Comparison of ENCODE assay signal across 8 mouse cellular contexts in genomic region chr10:128668790-128669672, GRCm38 (mm10). TPM values are rescaled to one million over a fixed set of nuclear protein-coding genes. Genes with fewer than 3 reads are reported as not detected.
DNase-seq lines count a peak whose midpoint lies in the region; ATAC-seq and TF ChIP-seq lines count a peak whose summit lies in the region.

No protein-coding gene starts in this region.

- peaks cover 3% of the 10 kb centered on the region; the same call in 1 of the 2 replicates for H3K27me3 ChIP-seq in forebrain, embryonic 13.5 days

- no peaks in the 10 kb centered on the region for H3K36me3 ChIP-seq in ES-E14 (ENCODE audit: control insufficient read depth, insufficient read depth, low read length, poor library complexity, severe bottlenecking)
- peaks cover 5% of the 10 kb centered on the region; the same call in 1 of the 2 replicates for H3K36me3 ChIP-seq in forebrain, embryonic 13.5 days (ENCODE audit: poor library complexity, severe bottlenecking)

- peak overlapping the region; percentile 73 for H3K9ac ChIP-seq in ES-E14 (ENCODE audit: insufficient read depth, low read depth, low read length, poor library complexity, severe bottlenecking)
- peak overlapping the region; percentile 81 for H3K9ac ChIP-seq in forebrain, embryonic 13.5 days

- in situ Hi-C loops in ES-E14 (cut with MboI; ENCODE audit: low sequenced_read_pairs in 2 of 2, unreplicated experiment in 2 of 2): no loop called here

- no peak for DNase-seq in ES-E14 (ENCODE audit: low read depth, low spot score)
- peak; percentile 86 for DNase-seq in cerebellum, adult 11-12 months
- peak; percentile 80 for DNase-seq in induced T-regulatory cell, adult 2 months (ENCODE audit: low read depth)
- peak; percentile 42 to 56 for DNase-seq in left cerebral cortex, adult 8-10 months (ENCODE audit: low spot score in 2 of 2)
- peak; percentile 72 to 75 for DNase-seq in lung, postnatal 4 days
- peak; percentile 61 for DNase-seq in right cerebral cortex, postnatal 14 days
- peak; percentile 58 to 62 for DNase-seq in urinary bladder, postnatal 36 days (ENCODE audit: low spot score in 2 of 2)

- H3K4me1 ChIP-seq in ES-E14 (ENCODE audit: control insufficient read depth in 2 of 2, insufficient read depth in 2 of 2, low read length in 2 of 2, poor library complexity in 1 of 2): peaks cover 0 to 4% of the 10 kb centered on the region in 2 experiments; a peak in 2 of 4 replicates
- H3K4me1 ChIP-seq in forebrain, embryonic 13.5 days: peaks cover 17% of the 10 kb centered on the region

- peak overlapping the region; percentile 81 for H3K4me2 ChIP-seq in forebrain, embryonic 13.5 days

- peak overlapping the region; percentile 54 for H3K27ac ChIP-seq in ES-E14 (ENCODE audit: insufficient read depth, low read depth, low read length, poor library complexity, severe bottlenecking)
- peak overlapping the region; percentile 59 for H3K27ac ChIP-seq in forebrain, embryonic 13.5 days

- H3K9me3 ChIP-seq in ES-E14 (ENCODE audit: control insufficient read depth, insufficient read depth, low read depth, low read length): no peaks in the 10 kb centered on the region
- no peaks in the 10 kb centered on the region for H3K9me3 ChIP-seq in forebrain, embryonic 13.5 days (replicated peaks)

- peak overlapping the region; percentile 75 to 80 for H3K4me3 ChIP-seq in ES-E14 (ENCODE audit: insufficient read depth in 1 of 2, low read depth in 1 of 2, low read length in 2 of 2, poor library complexity in 1 of 2, severe bottlenecking in 1 of 2)
- H3K4me3 ChIP-seq in forebrain, embryonic 13.5 days: peak overlapping the region; percentile 79

- WGBS in forebrain, embryonic 13.5 days: under 1% methylated on average over 38 of the region's 42 CpGs

- peak; percentile 58 for ATAC-seq in forebrain, embryonic 13.5 days

TF ChIP-seq in ES-E14, 5 proteins besides CTCF, POLR2A, EP300 and RAD21:
- TF ChIP-seq MAFK (IDR thresholded peaks at IDR 0.05; ENCODE audit: insufficient read depth, low read depth, low read length): 0 out of 2 replicates have a peak, but pooled peaks have one; percentile 33
- peak; percentile 100 for TF ChIP-seq ZNF384 (IDR thresholded peaks at IDR 0.05; ENCODE audit: low read depth, low read length)
- TF ChIP-seq CHD2 (IDR thresholded peaks at IDR 0.05; ENCODE audit: low read depth, low read length): no peak
- peak; percentile 49; the same call in 1 of the 2 replicates for TF ChIP-seq HCFC1 (IDR thresholded peaks at IDR 0.05; ENCODE audit: borderline replicate concordance, insufficient read depth, low read length)
- TF ChIP-seq ZC3H11A (IDR thresholded peaks at IDR 0.05; ENCODE audit: borderline replicate concordance, low read depth, low read length): no peak

RNA-seq across cellular contexts. Expression of gene Suox, which starts 4.8 kb away (rescaled TPM):
- 7.0 and 7.4 TPM in 2 replicates for total RNA-seq in ES-E14 (2012; rRNA removed)
- polyA plus RNA-seq in forebrain, embryonic 13.5 days (2015; fragmentation: Nextera tagmentation; extraction: Ambion mirVana): 9.3 and 10.8 TPM in 2 replicates
- 10 to 100 TPM; 12.7 to 14.6 (median 14.0) TPM for total RNA-seq in left cerebral cortex, adult 8-10 months (2022)

RNA-seq across cellular contexts. Expression of gene Ikzf4, which starts 23.2 kb away (rescaled TPM):
- 1.4 and 1.9 TPM in 2 replicates for total RNA-seq in ES-E14 (2012; rRNA removed)
- 7.3 and 8.1 TPM in 2 replicates for polyA plus RNA-seq in forebrain, embryonic 13.5 days (2015; fragmentation: Nextera tagmentation; extraction: Ambion mirVana)
- total RNA-seq in left cerebral cortex, adult 8-10 months (2022): 10 to 100 TPM; 12.0 to 15.9 (median 13.8) TPM

RNA-seq across cellular contexts. Expression of gene Rab5b, which starts 27.0 kb away (rescaled TPM):
- 23.2 and 32.8 TPM in 2 replicates for total RNA-seq in ES-E14 (2012; rRNA removed)
- polyA plus RNA-seq in forebrain, embryonic 13.5 days (2015; fragmentation: Nextera tagmentation; extraction: Ambion mirVana): 88.3 and 93.1 TPM in 2 replicates
- 100 to 1,000 TPM; 131 to 143 (median 135) TPM for total RNA-seq in left cerebral cortex, adult 8-10 months (2022)

RNA-seq across cellular contexts. Expression of gene Pmel, which starts 35.0 kb away (rescaled TPM):
- total RNA-seq in ES-E14 (2012; rRNA removed): 11.4 and 44.2 TPM in 2 replicates
- polyA plus RNA-seq in forebrain, embryonic 13.5 days (2015; fragmentation: Nextera tagmentation; extraction: Ambion mirVana): 0.17 and 0.21 TPM in 2 replicates
- under 1 TPM; 0.40 to 0.98 (median 0.59) TPM for total RNA-seq in left cerebral cortex, adult 8-10 months (2022)

RNA-seq across cellular contexts. Expression of gene Cdk2, which starts 35.8 kb away (rescaled TPM):
- total RNA-seq in ES-E14 (2012; rRNA removed): 40.7 and 43.5 TPM in 2 replicates
- 69.9 and 73.7 TPM in 2 replicates for polyA plus RNA-seq in forebrain, embryonic 13.5 days (2015; fragmentation: Nextera tagmentation; extraction: Ambion mirVana)
- total RNA-seq in left cerebral cortex, adult 8-10 months (2022): 1 to 10 TPM; 2.5 to 5.9 (median 3.8) TPM
